Mouse (Mus musculus) spleen, adult 18-20 months (tissue): ENCODE measurements around the gene Prrx2.

ENCODE experiments used
- DNase-seq, 2 experiments: peaks; one replicate each; pipeline ENCODE4 v3.0.0; 2022; ENCODE audit warnings: mixed read lengths in 2 of 2

Gene Prrx2

DNA sequence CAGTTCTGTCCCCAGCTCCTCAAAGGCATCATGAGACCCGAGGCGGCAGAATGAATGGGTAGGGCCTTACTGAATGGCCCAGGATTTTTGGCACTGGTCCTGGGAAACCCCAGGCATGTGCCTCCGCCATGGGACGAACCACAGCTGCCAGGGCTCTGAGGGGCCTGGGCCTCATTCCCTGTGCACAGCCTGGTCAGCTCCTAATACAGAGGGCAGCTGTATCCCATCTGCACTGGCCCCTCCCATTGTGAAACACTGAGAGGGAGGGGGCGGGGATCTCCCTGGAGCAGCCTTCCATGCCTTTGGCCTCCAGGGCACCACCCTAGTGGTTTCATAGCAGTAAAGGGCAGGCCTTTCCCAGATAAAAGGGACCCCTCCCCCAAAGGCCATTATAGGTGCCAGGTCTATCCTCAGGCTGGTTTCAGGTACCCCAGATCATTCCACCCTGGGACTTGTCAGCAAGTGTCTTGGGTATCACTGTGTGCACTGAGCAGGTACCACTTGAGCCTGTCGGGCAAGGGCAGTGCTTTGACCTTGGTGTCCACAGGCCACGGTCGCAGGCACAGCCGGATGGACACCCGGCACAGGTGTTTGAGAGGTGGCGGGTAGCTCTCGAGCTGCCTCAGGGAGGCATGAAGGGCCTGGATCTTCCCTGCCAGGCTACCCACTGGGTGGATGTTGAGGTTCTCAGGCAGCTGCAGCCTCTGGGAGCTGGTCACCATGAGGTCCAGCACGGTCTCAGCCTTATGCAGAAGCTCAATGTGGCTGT is 11.2 kb upstream of the Prrx2 start:
- DNase-seq: no peak

DNA sequence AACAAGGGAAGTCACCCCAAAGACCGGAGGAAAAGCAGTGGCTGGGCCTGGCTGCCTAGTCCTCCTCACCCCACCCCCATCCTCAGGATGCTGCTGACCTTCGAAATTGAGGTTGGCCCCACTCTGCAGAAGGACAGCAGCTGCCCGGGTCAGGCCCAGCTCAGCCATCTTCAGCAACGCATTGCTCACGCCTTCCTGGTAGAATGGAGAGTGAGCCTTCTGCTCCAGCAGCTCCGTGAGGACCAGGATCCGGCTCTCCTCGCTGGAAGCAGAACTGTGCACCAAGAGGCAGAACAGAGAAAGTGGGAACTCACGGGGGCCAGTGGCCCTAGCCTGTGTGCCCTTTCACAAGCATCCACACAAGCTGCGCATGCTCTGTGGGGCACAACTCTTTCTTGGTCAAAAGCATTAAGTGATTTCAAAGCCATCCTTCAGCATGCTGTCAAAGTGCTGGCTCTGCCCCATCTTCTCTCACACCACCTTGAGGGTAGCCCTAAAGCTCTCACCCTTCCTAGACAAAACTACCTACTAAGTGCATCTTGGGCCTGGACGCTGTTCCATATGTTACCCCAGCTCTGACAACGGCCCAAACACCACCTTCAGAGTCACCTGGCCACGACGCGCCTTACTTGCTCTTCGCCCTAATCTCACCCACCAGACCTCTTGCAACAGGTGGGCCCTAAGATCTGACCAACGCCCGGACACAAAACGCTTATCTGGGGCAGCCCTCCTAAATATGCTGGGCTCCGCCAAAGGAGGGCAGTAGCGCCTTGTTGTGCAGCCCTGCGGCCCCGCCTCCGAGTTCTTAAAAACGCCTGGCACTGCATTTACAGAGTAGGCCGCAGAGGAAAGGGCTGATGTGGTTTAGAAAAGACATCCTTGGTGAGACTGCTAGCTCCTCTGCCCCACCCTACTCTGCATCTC is 7.7 kb upstream of the Prrx2 start:
- DNase-seq: peak; percentile 29 to 51

DNA sequence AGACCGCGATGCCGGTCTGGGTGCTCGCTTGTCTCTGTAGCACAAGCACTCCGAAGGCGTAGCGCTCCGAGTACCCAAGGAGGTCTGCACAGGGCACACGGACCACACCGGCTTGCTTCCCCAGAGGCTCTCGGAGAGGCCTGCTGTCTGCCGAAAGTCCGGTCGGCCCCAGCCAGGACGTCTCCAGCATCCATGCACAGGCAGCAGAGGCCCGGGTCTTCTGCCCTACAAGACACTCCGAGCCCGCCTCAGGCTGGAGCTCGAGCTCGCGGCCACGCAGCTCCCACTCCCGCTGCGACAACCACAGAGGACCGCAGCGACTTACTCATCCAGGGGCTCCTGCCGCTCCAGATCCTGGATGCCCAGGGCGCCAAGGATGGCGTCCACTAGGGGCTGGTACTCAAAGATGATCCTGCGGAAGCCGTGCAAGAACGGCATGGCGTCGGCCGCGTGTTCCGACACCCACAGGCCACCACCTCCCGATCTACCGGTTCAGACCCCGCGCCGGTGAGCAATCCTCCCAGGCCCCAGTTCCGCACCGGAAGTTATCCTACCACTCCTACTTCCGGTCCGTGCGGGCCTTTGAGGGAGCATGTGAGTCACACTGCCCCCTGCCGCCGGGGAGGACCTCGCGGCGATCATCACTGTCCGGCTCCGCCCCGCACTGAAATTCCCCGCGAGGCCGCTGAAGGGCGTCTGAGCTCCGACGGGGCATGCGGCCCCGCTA is 6.9 kb upstream of the Prrx2 start:
- DNase-seq: peak; percentile 85 to 97

DNA sequence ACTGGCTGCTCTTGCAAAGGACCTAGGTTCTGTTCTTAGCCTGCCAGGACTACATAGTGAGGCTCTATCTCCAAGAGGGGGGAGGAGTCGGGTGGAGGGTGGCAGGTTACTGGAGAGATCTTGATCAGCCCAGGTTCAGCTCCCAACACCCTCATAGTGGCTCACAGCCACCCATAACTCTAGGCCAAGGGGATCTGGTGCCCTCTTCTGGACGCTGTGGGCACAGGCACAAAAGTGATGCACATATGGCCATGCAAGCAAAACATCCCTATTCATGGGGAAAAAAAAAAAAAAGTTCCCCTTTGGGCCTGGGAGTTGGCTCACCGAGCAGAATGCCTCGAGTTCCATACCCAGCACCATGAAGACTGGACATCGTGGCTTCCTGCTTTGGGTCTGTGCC is 5.5 kb upstream of the Prrx2 start:
- peak in 1 of 2 experiments; percentile 42 for DNase-seq

DNA sequence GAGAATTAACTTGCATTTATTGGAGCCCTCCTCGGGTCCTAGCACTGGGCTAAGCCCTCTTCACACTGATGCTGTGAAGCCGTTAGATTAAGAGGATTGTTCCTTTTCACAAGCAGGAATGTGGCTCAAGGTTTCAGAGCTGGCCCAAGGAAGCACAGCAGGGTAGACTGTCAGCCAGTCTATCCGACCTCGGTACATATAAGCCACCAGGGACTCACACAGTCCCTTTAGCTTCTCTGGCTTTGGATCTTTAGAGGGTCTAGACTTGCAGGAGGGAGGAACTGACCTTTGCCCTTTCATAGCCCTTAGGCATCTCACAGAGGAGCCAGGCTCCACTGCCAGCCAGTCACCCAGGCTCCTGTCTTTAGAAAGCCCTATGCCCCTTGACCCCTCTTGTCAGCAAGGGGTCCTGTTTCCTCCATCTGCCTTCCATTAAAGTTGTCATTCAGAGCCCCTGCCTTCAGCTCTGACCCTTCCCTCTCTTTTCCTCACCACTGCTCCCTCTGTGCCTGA is 4.4 kb upstream of the Prrx2 start, which contains the start of gene Asb6:
Gene Asb6 (minus strand): TSS at position 51 of the 513 bp plus-strand sequence.
- no peak for DNase-seq

DNA sequence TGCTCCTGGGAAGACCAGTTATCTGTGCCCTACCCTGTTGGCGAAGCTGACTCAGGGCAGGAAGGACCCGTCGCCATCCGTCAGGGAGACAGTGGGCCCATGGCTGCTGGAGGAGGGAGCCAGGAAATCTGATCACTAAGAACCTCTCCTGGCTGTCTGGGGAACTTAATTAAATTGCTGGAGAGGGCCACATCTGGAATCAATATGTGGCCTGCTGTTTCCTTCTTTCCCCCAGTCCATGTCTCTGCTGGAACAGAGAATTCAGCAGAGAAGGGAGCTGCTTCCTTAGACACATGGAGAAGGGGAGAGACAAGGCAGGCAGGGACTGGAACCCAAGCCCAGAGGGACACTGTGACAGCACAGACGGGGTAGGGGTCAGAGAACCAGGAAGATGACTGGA is 1.1 kb upstream of the Prrx2 start:
- DNase-seq: no peak

DNA sequence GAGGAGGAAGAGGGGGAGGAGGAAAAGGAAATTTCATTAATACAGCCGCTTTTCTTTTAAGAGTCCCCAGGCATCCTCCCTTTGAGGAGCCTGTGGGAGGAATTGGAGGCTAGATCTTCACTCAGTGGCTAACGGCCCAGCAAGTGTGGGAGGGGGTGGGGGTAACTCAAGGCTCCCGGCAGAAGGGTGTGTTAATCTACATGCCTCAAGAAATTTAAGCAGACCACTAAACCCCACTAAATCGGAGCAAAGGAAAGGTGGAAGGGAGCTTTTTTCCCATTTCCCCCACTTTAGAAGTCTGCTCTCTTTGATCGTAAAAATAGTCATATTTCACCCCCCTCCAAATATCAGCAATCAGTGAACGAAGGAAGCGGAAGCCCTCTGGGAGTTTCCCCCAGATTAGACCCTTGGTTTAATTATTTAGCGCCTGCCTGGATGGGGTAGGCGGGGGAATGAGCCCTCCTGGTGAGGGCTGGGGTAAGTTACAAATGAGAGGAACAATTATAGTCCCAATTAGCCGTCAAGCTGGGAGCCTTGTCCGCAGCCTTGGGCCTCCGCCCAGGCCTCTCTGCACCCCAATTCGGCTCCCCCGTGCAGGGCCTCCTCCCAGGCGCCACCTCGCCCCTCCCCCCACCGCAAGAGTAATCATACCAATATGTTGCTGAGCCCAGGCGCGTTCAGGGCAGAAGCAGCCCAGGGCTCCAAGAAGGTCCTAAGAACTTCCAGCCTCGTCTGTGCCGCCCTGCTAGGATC is 1.6 kb downstream of the Prrx2 start:
- DNase-seq: no peak

DNA sequence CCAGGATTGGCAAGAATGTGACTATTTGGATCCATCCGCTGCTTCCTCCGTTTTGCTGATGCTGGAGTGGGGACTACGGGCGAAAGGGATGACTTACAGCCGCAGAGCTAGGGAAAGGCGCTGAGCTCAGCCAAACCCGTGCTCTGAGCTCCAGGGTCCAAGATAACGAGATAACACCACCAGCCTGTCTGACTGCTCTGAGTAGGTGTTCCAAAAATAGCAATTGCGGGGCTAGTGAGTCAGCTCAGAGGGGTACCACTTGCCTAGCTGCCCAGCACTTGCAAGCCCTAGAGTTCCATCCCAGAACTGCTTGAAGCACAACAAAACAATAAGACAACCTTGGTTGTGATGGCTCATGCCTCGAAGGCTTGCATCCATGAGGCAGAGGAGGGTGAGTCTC is 7.8 kb downstream of the Prrx2 start:
- DNase-seq: no peak

DNA sequence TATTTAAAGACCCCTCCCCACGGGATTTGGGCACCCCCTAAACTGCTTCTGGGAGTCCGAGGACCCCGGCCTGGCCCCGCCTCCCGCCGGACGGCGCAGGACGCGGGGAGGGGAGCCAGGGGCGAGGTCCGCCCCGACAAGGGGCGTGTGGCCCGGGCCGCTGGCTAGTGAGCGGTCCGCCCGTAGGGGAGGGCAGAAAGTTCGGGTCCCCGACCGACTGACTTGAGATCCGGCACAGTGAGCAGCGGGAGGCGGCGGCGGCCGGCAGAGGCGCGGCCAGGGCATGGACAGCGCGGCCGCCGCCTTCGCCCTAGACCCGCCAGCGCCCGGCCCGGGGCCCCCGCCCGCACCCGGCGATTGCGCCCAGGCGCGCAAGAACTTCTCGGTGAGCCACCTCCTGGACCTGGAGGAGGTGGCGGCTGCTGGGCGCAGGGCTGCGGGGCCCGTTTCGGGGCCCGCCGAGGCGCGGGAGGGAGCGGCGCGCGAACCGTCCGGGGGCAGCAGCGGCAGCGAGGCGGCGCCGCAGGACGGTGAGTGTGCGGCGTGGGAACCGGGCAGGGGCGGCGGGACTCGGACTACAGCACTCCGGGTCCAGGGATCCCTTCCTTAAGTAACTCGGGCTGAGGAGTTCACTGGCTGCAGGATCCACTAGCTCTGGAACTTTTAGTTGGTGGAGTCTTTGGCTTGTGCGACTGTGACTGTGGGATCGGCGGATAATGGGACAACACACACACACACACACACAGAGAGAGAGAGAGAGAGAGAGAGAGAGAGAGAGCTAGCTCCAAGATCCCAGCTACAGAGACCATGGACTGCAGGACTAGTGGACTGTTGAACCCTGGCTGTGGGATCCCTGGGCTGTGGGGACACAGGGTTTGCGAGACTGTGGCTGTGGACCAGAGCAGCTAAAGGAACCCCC is 10.6 kb downstream of the Prrx2 start:
- DNase-seq: no peak

DNA sequence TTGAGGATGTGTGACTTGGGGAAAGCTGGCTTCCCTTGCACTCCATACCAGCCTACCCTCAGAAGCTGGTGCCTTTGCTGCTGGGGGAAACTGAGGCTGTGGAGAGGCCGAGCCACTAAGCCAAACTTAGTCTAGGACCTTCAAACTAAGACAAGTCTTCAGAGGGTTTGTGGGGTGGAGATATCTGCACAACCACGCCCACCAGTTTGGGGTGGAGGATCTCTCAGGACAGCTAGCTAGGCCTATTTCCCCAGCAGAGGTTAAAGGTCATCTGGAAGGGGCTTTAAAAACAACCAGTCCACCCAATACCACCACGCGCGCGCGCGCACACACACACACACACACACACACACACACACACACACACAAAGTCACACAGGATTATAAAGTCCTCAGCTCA is 11.5 kb downstream of the Prrx2 start:
- DNase-seq: no peak

DNA sequence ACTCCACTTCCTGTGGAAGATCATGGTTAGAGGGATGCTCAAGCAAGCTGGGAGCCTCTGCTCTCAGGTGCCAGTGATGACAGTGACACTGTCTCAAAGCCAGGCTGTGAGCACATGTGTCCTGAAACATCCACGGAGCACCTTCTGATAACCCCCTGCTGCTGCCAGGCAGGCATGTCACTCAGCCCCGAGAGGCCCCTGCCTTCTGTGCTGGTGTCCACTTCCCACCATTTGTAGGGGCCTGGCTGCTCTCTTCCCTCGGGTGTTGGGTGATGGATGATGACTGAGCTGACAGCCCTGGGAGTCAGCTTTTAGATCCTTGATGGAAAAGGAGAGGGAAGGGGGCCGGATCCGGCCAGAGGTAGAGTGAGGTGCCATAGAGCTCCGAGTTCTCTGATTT is 12.0 kb downstream of the Prrx2 start:
- DNase-seq: no peak

DNA sequence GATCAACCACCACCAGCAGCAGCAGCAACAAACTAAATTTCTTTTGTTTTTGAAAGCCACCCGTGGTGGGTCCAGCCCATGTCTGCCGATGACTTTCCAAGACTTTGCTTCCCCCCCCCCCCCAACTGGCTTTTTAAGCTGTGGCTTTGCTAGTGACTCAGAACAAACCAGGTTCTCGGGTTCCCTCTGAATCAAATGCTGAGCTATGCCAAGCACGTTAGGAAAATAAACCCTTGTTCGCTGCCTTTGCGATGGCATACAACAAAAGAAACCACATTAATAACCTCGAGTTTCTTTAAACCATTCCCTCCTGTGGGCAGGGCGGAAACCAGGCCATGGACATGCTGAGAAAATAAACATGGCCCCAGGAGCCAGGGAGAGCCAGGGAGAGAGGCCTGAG is 13.4 kb downstream of the Prrx2 start:
- DNase-seq: no peak

DNA sequence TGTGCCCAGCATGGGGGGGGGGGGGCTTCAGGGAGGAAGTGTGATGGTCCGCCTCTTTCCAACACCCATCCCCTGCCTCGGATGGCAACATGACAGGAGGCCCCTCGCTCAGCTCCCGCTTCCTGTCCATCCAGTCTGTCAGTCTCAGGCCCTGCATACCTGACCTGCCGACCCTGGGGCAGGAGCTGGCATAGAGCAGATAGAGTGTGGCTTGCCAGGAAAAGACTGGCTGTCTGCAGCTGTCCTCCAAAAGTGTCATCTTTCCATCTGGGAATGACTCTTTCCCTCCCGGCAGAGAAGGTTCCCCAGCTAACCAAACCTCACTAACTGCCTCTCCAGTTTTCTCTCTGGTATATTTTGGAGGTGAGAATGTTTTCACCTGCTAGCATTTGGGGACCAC is 15.8 kb downstream of the Prrx2 start:
- no peak for DNase-seq

DNA sequence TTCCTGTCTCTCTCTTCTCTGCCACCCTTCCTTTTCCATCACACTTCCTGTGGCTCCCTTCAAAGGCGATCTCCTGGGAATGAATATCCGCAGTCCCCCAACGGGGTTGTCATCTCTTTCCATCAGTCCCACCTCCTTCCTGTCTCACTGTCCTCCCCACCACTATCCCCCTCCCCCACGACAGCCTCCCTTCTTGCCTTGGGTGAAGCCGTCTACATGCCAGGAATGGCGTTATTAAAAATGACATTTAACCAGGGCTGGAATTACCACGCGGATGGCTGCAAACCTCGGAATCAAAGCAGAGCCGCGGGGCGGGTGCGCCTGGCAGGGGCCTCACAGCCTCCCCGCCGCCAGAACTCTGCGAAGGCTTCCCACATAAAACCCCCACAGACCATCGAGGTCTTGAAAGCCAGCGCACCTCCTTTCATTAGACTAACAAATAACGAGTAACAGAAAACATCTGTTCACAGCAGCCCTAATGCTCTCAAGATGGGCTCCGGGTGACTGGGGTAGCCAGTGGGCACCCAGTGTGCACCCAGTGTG is 18.1 kb downstream of the Prrx2 start:
- no peak for DNase-seq

DNA sequence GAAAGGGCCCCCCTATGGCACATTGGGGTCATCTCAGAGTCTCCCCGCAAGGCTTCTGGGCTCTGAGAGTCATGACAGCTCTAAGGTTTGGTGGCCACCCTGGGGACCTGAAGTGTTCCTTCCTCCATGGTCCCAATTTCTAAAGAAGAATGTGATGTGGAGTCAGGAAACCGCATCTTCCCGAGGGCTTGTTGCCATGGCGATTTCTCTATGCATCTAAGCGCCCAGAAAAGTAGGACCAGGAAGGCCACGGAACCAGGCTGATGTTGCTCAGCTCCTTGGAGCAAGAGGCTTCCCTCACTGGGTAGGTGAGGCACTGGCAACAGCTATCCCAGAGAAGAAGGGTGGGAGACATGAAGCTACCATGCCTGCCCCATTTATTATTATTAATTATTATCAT is 22.3 kb downstream of the Prrx2 start:
- no peak for DNase-seq

DNA sequence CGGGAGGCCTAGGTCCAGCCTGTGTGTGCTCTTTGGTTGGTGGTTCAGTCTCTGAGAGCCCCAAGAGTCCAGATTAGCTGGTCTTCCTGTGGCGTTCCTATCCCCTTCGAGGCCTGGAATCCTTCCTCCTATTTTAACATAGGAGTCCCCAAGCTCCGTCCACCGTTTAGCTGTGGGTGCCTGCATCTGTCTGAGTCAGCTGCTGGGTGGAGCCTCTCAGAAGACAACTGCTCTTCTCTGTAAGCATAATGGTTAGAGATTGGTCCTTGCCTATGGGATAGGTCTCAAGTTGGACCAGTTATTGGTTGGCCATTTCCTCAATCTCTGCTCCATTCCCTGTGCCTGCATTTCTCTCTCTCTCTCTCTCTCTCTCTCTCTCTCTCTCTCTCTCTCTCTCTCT is 25.0 kb downstream of the Prrx2 start:
- DNase-seq: no peak

DNA sequence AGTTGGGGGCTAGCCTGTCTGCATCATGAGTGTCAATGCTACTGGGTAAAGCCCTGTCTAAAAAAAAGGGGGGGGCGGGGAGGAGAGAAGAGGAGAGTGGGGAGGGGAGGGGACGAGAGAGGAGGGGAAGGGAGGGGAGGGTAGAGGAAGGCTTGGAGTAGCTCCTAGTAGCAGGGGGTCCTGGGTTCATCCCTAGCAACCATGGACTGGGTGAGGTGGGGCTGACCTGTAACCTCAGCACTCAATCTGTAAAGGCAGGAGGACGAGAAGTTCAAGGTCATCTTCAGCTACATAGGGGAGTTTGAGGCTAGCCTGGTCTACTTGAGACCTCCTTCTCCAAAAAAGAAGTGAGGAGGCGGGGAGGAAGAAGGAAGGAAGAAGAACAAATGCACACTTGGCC is 27.3 kb downstream of the Prrx2 start:
- no peak for DNase-seq

DNA sequence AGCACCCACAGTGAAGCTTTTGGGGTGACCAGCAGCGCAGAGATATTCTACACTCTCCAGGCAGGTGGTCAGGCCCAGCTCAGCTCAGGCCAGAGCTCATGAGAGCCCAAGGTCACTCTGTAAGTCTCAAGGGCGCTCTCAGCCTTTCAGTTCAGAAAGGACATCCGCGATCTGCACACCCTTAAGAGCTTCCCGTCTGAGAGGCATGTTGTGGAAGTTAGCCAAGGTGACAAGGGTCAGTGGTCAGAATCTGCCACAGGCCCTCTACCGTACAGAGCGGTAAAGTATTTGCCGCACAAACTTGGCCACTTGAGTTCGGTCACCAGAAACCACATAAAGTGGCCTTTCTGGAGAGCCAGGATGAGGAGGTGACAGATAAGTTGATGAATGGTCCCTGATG is 28.8 kb downstream of the Prrx2 start:
- no peak for DNase-seq

DNA sequence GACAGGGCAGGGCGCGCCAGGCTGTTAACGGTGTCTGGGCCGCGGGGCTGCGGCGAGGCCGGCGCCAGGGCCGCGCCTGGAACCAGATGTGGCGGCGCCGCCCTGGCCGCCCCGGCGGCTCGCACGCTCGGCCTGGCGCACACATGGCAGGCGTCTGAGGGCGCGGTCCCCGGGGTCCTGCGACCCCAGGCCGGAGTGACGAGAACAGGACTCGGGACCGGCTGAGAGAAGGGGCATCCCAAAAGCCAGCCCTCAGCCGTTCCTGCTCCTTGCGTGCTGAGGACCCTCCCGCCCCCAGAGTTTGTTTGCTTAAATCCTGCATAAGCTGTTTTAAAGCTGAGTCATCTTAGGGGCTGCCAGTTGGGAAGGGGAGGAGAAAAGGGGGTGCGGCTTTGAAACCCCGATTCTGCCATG is 30.2 kb downstream of the Prrx2 start:
- DNase-seq: no peak

DNA sequence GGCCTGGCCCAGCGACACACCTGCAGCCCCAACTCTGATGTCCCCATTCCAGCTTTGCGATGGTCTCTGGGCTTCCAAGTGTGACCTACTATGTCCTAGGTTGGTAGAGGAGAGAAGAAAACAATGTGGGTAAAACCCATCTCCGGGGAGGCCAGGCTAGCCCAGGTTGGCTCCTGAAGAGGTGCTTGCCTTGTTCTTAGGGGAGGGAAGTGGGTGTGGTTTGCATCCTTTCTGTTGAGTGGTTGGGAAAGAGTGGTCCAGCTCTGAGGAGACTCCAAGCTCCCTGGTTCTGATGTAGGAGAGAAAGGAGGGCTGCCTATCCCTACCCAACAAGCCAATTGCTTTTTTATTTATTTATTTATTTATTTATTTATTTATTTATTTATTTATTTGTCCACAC is 30.7 kb downstream of the Prrx2 start:
- no peak for DNase-seq

DNA sequence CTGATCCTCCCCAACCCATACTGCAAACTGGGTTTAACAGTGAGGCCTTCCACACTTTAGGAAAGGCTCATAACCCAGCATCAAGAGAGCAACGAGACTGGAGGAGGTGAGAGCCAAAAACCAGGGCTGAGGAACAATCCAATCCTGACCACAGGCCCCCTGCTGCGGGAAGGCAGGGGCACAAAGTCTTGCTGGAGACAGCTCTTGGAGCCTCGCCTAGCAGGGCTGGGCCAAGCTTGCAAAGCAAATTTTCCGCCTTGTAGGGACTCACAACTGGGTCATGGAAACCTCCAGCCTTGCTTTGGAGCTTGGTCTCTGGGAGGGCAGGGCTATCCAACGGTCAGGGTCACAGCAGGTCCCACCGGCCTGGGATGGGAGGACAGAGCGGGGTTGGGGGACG is 36.1 kb downstream of the Prrx2 start:
- no peak for DNase-seq
